Mouse (Mus musculus) granulocyte monocyte progenitor cell, adult 5-6 weeks (primary cell): ENCODE data around the gene Snrnp25. TPM values are rescaled to one million over a fixed set of nuclear protein-coding genes. Genes with fewer than 3 reads are reported as not detected.
"Not testable (repeated sequence)": the region's sequence is repeated elsewhere in the genome, so short reads cannot be mapped to it uniquely, and the experiment has no call there.

ENCODE experiments used
- ATAC-seq: replicated peaks from 2 replicates; pipeline ENCODE4 v1.8.0; 2016; ENCODE audit warnings: mild to moderate bottlenecking, moderate TSS enrichment, inconsistent platforms; ENCODE audit not compliant: poor library complexity, severe bottlenecking
- total RNA-seq, 2 experiments: library from RNA; stranded (forward) in 1 of 2; stranded (reverse) in 1 of 2; fragments of 200-712, 200-1000 nt in 1 of 2; fragments of >200 nt in 1 of 2; fragmentation: Nextera tagmentation in 1 of 2; gene quantifications; 2 replicates each; pipeline ENCODE4 v1.2.3; 2014 to 2017

The Snrnp25 gene
- total RNA-seq, 2 experiments from 2014 or later = 50.3 to 78.0 TPM

DNA sequence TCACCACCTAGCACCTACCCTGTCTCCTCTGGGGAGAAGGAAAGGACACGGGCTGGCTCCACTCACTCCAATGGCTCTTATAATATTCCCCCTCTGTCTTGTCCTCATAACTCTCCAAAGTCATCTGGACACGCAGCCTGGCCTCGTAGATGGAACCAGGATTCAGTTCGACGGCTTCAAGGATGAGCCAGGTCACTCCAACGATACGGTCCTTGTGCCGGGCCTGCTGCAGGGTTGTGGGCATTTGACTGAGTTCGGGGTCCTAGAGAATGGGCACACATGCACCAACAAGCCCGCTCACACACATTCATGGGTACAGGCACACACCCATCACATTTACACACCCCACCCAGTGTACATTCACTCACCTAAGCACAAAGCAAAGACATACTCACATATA is 12.1 kb upstream of the Snrnp25 start:
- ATAC-seq = no peak

GRCm38 (mm10) chr11:32194086-32194485 is 11.1 kb upstream of the Snrnp25 start:
- ATAC-seq = no peak

GRCm38 (mm10) chr11:32194626-32195025 is 10.6 kb upstream of the Snrnp25 start:
- ATAC-seq = no peak

DNA sequence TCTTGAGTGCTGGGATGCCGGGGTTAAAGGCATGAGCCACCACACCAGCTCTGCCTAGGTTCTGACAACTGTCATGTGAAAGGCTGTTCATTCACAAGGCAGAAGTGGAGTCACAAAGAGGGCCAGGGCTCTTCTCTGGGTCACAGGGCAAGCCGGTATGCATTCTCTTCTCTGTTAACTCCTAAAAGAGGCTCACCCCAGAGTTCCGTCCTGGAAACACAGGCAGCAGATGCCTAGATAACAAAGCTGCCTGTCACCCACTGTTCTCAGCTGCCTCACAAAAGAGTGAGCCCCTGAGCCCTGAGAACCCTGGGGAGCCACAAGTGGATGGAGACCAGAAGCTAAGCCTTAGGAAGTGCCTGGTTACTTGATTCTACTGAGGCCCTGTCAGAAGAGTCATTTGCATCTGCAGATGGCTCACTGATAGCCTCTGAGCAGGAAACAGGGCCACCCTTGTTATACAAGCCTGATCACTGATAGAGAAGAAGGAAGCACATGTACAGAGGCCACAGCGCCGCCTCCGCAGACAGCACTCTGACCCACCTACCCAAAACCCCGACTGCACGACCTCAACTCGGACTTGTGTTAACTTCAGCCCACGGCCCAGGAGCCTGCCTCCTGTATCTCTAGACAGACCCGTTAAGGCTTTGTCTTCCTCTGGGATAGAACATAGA is 9.2 kb upstream of the Snrnp25 start:
- peak; percentile 39; the same call in 1 of the 2 replicates for ATAC-seq

- no peak for ATAC-seq
These were observed 8.5 kb upstream of the Snrnp25 start for GRCm38 (mm10) chr11:32196727-32197126.

DNA sequence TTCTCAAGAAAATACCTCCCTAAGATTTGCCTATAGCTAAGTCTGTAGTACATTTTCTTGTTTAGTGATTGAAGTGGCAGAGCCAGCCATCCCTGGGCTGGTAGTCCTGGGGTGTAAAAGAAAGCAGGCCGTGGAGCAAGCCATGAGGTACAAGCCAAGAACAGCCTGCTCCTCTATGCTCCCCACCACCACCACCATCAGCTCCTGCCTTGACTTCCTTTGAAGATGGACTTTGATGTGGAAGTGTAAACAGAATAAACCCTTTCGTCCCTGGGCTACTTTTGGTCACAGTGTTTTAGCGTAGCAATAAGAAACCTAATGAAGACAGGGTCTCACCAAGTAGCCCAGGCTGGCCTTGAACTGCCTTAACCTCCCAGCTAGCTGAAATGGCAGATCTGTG is 7.4 kb upstream of the Snrnp25 start:
- ATAC-seq = no peak

DNA sequence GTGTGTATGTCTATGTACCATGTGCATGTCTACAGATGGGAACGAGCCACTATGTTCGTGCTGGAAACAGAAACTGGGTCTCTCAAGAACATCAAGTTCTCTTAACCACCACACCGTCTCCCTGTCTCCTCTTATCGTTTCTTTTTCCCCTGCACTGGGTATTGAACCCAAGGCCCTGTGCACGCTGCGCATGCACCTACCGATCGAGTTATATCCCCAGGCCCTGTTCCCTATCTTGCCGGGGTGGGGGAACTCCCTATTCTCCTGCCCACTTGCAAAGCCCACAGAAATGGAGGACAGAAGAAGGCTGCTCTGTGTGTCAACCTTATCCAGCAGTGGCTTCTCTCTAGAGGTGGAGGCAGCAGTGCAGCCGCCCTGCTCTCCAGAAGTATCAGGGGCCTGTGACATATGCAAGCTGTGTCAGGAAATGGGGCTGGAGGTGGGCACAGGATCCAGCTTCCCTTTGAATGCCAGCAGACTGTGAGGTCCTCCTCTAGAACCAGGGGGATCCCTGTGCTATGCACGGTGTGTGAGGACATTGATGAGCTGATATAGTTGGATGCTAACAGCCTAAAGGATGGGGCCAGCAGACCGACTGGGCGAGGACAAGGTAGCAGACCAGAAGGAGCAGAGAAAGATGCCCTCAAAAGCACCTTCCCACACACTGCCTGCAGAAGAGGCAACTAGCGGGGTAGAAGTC is 6.8 kb upstream of the Snrnp25 start:
- 0 out of 2 replicates have a peak, but pooled peaks have one; percentile 24 for ATAC-seq

- ATAC-seq = 0 out of 2 replicates have a peak, but pooled peaks have one; percentile 12
These were observed 6.0 kb upstream of the Snrnp25 start for GRCm38 (mm10) chr11:32199230-32199629.

- no peak for ATAC-seq
These were observed 5.1 kb upstream of the Snrnp25 start, which contains the start of gene Il9r for GRCm38 (mm10) chr11:32200075-32200601. TSS of gene Il9r (minus strand) at chr11:32200279.

DNA sequence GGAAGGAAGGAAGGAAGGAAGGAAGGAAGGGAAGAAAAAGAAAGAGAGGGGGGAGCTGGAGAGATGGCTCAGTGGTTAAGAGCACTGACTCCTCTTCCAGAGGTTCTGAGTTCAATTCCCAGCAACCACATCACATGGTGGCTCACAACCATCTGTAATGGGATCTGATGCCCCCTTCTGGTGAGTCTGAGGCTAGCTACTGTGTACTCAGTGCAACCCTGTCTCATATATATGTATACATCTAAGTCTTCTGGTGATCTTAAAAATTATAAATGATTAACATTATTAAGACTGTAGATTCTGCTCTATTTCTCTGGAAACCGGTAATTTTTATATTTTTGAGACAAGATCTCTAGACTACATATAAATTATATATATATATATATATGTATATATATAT is 4.2 kb upstream of the Snrnp25 start:
- not testable (repeated sequence) for ATAC-seq

GRCm38 (mm10) chr11:32201922-32202685 is 3.1 kb upstream of the Snrnp25 start:
- no peak for ATAC-seq

DNA sequence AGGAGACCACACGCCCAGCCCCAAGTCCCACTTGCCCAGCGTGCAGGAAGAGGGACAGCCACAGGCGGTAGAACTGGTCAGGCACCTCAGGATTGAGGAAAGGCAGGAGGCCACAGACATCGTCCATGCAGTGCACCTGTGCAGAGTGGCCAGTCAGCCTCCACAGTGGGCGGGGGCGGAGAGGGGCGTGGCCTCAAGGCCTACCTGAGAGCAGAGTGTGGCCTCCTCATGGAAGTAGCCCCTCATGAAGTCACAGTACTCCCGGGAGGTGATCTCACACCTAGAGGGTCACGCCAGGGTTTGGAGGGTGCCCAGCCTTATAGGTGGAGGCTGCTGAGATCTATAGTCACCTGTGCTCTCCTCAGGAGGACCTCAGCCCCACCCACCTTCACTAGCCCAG is 5.4 kb downstream of the Snrnp25 start:
- ATAC-seq = no peak

GRCm38 (mm10) chr11:32215372-32216162 is 10.4 kb downstream of the Snrnp25 start:
- no peak for ATAC-seq

DNA sequence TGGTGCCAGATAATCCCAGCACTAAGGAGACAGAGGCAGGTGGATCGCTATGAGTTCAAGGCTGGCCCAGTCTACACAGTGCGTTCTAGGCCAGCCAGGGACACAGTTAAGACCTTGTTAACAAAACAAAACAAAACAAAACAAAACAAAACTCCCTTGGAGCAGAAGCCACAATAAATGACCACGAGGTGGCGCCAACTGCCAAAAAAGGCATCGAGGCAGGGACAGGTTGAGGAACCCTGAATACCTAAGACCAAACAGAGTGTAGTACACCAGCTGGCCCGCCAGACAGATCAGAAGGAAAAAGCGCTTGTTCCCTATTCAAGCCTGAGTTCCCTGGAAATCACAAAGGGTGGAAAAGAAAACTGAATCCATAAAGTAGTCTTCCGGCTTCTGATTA is 11.6 kb downstream of the Snrnp25 start:
- ATAC-seq = peak; percentile 69

DNA sequence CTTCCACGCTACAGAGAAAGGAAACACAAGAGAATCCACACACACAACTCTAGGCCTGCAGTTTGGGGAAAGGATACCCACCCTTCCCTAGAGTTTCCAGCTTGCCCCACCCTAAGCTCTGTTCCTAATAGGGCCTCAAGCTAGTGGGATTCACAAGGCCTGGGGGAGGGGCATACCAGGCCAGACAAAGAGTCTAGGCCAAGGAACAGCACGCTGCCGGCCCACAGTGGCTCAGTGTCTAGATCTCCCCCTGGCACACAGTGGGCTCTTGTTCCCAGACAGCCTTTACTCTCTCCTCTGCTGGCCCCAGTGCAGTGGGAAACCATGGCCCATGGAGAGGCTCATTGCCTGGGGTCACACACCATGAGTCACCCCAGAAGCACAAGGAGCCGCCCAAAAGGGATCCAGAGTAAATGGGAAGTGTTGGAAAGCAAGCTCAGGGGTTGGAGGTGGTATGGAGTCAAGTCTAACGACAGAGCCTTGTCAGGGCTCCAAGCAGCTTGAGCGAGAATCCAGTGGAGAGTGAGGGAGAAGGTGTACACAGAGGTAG is 13.4 kb downstream of the Snrnp25 start:
- no peak for ATAC-seq

- no peak for ATAC-seq
These were observed 14.1 kb downstream of the Snrnp25 start for GRCm38 (mm10) chr11:32219287-32219686.

- ATAC-seq = no peak
These were observed 15.5 kb downstream of the Snrnp25 start for GRCm38 (mm10) chr11:32220607-32221224.

DNA sequence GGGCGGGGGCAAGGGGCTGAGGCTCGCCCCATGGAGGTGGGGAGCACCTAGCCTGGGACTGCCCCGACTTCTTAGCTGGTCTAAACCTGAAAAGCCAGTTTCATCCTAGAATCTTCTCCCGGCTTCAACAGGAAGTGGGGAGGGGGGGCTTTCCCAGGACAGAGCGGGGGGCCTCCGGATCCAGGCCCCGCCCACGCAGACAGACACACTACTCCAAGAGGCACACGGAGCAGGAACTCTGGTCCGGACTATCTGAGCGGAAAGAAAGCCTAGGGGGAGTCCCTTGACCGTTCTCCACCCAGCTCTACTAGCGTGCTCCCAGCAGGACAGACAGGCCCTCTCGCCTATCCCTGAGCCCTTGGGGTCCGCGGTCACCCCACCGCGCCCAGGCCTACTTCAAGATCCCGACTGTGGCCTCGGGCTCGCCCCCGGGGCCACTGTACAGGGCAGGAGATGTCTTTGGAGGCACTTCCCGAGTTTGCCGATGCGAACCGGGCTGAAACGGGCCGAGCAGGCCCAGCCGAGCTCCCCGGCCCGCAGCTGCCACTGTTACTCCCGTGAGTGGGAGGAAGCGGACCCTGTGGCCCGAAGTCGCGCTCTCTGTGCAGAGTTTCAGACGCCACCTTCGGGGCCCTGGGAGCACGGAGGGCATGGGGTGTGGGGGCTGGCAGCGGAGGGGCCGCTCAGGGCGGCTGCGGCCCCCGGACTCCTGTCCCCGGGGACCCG is 16.2 kb downstream of the Snrnp25 start:
- peak; percentile 11; the same call in 1 of the 2 replicates for ATAC-seq
